Mouse (Mus musculus): ENCODE data around the gene Csad.
"Not testable (repeated sequence)": the region's sequence is repeated elsewhere in the genome, so short reads cannot be mapped to it uniquely, and the experiment has no call there.

Csad gene

DNA sequence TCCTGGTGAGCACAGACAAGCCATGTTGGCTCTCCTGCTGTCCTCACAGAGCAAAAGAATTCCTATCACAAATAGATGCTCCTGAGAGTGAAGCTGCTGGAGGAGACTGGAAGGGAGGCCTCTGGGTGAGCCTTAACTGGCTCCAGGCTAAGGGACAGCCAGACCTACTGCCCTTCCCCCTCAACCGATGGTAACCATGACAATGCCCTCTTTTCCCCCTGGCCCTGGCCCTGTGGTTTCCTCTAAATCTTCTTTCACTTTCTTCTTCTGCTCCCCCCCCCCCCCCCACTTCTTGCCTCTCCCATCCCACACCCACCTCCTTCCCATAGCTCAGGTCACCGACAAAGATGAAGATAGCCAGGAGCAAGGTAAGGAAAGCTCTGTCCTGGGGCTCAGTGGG, 29.4 kb upstream of the Csad start:
- no peak for DNase-seq

GRCm38 (mm10) chr15:102232764-102233163, 28.2 kb upstream of the Csad start:
- no peak for DNase-seq

DNA sequence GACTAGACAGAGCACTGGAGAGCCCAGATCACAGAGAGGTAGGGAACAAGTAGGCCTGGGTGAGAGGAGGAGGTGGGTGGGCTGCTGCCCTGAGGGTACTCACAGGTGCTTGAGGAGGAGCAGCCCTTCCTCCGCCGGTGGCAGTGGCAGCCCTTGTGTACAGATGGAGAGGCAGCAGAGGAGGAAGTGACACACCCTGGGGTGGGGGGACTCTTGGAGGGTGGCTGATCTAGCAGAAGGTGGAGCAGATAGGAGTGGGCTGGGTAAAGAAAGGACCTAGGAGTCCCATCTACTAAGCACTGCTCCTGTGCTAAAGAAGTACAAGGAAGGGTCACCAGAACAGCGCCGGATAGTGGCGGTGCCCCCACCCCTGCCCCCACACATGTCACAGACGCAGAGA, 27.2 kb upstream of the Csad start, which contains the start of gene Itgb7:
Itgb7 (minus strand) TSS at position 197 of the 400 bp plus-strand sequence.
- no peak for DNase-seq

DNA sequence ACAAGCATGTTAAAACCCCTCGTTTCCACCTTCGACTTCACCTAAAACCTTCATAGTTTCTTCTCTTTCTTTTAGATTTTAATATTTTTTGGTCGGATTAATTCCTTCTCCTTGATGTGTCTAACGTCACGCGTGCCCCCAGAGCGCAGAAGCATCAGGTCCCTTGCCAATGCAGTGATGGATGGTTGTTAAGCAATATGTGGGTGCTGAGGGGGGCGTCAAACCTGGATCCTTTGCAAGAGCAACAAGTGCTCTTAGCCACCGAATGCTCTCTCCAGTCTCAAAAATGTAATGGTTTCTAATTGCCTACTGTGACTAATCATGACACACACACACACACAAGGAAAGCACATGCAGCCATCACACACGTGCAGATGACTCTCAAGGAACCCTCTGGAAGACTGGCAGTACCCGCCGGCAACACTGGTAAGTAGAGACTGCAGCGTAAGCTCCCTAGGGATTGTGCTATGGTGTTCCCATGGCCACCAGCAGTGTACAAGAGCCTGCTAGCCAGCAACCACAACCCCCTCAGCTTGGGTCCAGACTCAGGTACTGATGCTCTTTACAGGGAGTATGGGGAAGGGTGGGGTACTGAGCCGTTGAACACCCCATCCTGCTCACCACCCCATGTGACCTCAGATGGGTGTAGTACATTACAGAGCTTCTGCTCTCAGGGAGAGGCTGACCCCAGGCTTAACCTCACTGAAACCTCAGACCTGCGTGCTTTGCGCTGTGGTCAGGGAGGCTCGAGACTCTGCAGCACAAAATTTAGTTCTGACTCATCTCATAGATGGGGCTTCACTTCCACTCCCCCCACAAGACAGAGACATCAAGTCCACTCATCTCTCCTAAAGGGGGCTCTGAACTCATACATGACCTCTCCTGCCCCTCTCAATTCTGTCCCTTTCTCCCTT, 26.1 kb upstream of the Csad start:
- no peak for DNase-seq

DNA sequence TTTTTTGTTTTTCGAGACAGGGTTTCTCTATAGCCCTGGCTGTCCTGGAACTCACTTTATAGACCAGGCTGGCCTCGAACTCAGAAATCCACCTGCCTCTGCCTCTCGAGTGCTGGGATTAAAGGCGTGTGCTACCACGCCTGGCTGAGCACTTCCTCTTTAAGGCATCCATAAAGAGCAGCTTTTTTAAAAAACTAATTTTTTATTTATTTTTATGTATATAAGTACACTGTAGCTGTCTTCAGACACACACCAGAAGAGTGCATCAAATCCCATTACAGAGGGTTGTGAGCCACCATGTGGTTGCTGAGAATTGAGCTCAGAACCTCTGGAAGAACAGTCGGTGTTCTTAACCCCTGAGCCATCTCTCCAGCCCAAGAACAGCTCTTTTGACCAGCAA, 21.1 kb upstream of the Csad start:
- DNase-seq = not testable (repeated sequence)

DNA sequence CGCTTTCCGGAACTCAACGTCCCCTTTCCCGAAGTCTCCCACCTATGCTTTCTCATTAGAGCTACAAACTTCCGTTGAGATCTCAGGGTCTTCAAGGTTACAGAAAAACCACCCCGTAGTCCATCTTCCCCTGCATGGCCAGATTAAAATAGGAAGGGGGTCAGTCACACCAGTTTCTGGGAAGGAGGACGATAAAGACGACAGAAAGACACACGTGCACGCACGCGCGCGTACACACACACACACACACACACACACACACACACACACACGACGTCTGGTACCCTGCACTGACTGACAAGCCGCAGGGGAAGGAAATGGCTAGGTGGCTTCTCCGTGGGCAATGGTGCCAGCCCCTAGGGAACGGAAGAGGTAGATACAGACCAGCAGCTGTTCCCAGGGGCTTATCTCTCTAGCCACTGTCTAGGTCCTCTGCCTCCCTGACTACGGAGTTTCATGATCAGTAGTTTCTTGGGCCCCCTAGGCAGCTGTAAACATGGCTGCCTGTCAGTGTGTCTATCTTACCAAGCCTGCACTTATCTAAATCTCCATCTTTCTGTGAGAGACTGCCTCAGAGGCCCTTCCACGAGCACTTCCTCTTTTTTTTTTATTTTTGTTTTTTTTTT, 20.6 kb upstream of the Csad start:
- no peak for DNase-seq

GRCm38 (mm10) chr15:102224186-102224991, 19.9 kb upstream of the Csad start:
- peak; percentile 80 for DNase-seq

- DNase-seq = no peak
Observed at GRCm38 (mm10) chr15:102222386-102222785, 17.9 kb upstream of the Csad start.

DNA sequence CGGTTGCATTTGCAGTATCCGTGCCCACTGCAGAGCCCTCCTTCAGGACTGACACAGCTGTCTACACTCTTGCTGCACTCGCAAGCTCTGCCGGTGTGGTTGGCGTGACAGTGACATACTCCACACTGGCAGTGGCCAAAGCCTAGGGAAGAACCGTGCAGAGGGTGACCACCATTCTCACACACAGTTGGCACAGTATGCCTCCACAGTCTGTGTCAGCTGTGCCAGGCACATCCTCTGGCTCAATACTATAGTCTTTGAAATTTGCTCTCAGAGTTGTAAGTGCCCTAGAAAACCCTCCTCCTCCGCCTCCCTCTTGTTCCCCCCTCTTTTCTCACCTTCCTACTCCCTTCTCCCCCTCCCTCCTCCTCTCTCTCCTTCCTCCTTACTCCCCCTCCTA, 12.8 kb upstream of the Csad start:
- DNase-seq = no peak

DNA sequence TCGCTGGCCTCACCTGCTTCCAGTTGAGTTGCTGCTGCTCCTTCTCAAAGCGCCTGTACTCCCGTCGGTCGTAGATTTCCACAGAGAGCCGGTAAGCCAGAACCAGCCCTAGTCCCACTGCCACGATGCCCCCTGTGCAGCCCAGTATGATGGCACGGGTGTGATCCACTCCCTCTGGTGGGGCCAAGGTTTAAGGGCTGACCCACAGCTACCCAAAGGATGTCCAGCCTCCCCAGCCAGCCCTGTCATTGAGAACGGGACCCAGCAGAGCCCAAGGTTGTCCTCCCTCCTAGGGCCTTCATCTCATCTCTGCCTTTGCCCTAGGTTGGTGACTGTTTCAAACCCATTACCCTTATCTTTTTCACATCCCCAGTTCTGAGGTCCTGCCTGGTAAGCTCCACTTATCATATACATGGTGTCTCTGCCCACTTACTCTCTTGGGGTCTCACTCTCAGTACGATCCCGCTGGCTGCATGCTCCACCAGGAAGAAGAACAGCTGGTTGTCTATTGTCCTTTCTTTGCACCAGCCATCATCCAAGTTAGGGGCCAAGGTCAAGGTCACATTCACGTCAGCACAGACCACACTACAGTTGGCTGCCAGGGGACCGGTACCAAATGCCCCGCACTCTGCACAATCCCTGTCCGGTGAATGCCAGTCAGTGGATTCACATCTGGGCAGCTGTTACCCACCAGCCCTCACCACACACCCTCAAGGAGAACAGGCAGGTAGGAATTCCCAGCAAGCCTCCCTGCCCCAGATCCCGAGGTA, 12.1 kb upstream of the Csad start:
- no peak for DNase-seq

DNA sequence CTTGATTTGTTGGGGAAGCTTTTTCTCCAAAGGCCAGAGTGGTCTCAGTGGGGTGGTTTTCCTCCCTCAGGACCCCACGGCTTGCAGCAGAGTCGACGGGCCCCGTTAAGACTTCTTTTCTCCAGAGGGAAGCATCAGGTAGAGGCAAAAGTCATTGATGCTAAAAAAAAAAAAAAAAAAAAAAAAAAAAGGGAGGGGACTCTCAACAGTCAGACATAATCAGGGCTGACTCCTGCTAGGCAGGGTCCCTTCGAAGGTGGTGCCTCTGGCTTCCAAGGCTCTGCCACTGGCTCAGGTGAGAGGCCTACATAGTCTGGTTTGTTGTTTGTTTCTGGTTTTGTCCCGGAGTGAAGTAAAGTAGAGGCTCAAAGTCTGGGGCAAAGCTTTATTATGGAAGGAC, 11.1 kb upstream of the Csad start:
- no peak for DNase-seq

DNA sequence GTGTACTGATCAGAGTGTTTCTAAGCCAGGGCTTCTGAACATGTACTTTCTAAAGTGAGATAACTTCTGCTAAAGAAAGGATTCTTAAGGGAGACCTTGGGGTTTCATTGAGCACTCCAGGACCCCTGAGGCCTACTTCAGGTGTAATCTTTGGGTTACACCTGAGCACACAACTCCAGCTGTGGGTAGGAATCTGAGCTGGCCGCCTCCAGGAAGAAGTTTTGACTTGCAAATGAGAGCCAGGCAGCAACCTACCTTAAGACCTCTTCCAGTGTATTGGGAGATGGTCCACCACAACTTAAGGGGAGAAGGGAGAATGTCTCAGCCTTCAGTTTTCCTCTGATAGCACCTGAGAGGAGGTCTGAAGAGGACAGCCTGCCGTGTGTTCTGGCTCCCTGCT, 9.6 kb upstream of the Csad start:
- no peak for DNase-seq

DNA sequence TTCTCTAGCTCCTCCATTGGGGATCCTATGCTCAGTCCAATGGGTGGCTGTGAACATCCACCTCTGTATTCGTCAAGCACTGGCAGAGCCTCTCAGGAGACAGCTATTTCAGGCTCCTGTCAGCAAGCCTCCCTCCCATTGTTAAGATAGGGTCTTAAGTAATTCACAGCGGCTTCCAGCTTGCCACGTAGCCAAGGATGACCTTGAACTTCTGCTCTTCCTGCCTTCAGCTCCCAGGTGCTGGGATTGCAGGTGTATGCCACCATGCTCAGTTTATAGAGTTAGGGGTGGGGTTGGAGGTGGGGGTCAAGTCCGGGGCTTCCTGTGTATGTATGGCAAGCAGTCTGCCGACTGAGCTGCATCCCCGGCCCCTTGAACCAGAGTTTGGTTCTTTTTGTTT, 7.4 kb upstream of the Csad start:
- DNase-seq = no peak

DNA sequence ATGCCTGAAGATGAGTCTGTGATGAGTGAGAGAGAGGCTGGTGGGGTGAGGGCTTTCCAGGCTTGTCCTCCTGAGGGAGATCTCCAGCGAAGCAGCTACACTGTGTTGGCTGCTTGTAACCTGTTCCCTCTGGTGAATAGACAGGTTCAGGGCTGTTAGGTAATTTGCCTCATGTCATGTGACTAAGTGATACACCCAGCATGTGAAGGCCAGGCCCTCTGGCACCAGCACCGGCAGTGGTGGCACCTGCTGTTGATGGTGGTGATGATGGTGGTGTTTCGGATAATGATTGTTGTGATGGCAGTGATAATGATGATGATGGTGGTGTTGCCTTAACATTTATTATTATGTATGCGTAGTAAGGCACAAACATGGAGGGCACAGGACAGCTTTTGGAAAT, 6.3 kb upstream of the Csad start:
- no peak for DNase-seq

DNA sequence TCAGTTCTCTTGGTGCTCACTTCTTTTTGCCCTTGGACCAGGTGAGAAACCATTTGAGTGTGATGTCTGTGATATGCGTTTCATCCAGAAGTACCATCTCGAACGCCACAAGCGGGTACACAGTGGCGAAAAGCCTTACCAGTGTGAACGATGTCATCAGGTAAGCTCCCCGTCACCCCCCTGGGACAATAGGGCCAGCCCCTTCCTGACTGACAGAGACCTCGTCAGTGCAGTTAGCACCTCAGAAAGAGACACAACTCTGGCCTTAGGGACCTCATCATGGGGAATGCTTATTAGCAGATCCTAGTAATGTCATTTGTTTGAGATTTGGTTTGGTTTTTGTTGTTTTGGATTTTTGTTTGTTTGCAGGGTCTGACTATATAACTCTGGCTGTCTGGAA, 4.6 kb upstream of the Csad start:
- no peak for DNase-seq

DNA sequence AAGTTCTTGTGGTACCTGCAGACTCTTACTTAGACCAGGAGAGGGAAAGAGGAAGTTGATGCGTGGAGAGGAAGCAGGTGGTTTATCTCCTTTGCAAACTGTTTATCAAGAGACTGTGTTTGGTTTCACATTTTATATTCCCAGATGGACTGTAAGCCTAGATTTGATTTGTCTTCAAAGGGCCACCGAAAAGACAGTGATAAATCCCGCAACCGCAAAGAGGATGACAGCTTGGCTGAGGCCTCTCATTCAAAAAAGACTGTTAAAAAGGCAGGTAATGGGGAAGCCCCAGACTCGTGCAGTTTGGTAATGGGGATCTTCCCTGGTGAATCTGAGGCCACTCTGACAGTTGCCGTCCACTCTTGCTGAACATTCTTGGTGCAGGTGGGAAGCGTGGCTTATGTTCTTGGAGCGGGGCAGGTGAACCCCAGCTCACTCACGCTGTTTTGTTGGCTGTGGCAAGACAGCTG, 3.6 kb upstream of the Csad start:
- no peak for DNase-seq

- no peak for DNase-seq
Observed at GRCm38 (mm10) chr15:102207351-102207750, 2.8 kb upstream of the Csad start.

GRCm38 (mm10) chr15:102205779-102206178, 1.3 kb upstream of the Csad start:
- DNase-seq = peak; percentile 34

GRCm38 (mm10) chr15:102203835-102204381, 616 bp downstream of the Csad start:
- peak; percentile 64 for DNase-seq

DNA sequence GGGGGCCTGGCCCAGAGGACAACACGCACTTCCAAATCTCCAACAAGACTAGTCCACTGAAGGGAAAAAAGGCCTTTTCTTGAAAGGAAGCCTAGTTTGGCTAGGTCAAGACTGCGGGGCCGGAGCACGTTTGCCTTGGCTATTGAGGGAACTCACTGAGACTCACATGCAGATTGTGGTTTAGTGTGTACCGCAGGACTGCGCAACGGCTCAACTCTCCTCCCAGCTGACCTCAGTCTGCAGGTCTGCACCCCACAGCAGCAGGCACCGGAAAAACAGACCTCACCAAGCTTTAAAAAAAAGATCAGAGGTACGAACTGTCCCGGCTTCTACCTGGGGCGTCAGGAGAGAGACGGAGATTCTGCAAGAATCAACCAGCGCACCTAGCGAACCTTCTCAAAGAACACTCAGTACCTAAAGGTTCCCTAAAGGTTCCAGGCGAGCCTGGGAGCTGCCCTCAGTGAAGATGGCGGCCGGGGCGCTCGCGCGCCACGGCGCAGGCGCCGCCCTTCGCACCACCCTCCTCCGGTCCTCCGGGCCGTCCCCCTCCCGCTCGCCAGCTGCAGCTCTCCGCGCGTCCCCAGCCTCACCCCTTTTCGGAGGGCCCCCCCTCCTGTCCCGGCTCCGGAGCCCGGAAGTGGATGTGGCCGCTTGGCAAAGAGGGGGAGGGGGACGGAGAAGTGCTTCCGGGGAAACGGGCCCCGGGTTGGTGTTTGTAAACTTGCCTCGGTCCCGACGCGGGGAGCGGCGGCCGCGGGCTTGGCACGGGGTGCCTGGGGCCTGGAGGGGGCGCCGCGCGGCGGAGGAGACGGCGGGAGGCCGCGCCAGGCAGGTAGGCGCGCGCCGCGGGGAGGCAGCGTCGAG, 1.3 kb downstream of the Csad start, which contains the start of gene Zfp740:
Zfp740 (plus strand) TSS at position 279 of the 864 bp plus-strand sequence.
- peak; percentile 96 for DNase-seq

DNA sequence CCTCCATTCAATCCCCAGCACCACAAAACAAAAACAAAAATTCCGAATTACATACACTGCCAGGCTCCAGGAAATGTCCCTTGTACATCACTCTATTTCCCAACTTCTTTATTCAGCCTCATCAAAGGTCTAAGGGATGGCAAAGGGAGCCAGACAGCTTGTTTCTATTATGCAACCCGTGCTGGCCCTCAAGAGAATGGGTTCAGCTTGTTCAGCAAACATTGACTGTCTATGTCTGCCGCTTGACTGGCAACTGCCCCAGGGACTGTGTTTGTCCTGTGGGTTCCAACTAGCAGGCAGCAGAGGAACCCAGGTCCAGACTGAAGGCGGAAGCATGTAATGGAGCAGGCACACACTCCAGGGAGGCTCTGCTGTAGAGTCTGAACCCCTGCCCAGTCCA, 5.7 kb downstream of the Csad start:
- DNase-seq = no peak

All from cerebellum, adult 11 months (tissue).